Mouse (Mus musculus): ENCODE measurements around the gene Capn6.
A peak's percentile ranks its signal among the peaks of the same experiment; 100 is the strongest.

Gene Capn6

DNA sequence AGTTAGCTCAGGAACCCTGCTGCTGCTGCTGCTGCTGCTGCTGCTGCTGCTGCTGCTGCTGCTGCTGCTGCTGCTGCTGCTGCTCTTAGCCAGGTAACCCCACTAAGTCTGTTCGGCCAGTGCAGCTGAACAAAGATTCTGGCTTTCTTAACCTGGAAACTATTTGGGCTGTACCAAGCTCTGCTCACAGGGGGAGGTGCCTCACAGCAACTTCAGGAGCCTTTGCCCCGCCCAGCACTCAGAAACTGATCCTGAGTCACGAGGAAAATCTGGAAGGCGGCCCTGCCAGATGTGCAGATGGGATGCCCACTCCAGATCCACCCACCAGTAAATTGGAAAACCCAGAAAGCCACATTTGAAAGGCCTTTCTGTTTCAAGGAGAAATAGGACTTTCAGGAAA, at the start of gene Capn6:
Capn6 (minus strand) TSS at position 203 of the 400 bp plus-strand sequence.
- DNase-seq = peak; percentile 26 to 32

- DNase-seq = no peak
Measured at GRCm38 (mm10) chrX:143867129-143867664, 40.0 kb upstream of the Capn6 start.

DNA sequence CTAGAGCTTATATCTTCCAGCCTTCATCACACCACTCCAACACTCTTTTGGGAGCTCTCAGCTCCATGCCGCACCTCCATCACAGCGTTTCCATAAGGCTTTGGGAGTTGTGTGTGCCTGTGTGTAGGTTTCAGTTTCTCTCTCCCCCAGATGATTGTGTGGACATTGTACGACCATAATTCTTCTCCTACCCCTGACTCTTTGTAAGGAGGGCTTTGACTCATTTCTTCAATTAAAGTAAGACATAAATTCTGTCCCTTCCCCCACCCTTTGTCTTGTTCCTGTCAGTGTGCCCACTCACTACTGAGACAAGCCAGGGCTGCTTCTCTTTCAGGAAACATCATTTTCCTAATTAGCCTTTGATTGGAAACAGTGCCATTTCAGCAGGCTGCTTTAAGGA, 24.1 kb upstream of the Capn6 start:
- DNase-seq = no peak

DNA sequence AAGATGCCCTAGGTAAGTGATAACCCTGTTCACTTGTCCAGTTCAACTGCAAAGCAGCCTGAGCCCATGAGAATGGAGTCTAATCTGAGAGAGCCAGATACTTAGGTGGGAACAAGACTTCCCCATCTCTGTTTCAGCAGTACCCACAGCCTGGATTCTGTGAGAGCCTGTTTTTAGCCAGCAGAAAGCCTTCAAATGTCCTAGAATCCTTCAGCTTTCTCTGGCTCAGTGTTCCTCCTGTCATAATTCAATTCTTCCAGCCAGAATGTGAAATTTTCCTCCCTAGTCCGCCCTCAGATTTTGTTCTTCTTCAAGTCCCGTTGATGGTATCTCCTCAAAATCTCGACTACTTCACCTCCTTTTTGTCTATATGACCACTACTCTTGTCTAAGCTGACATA, 22.8 kb upstream of the Capn6 start:
- no peak for DNase-seq

GRCm38 (mm10) chrX:143846637-143847036, 19.4 kb upstream of the Capn6 start:
- DNase-seq = no peak

DNA sequence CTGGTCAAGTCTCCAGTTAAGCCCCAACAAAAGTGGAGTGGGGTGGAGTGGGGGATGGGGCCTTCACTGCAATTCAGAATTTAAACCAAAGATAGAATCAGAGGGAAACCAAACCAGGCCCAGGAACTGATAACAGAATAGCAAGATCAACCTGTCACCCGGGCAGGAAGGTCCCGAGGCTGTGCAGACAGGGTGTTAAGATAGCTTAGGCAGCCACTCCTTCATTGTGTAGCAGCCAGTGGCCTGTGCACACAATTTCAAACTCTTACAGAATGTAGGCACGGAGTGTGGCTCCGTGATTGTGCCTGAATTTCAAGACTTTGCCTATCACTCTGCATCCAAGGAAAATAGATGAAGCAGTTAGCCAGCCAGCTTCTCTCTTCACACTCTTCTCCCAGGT, 693 bp downstream of the Capn6 start:
- DNase-seq = peak in 1 of 2 experiments; percentile 1

DNA sequence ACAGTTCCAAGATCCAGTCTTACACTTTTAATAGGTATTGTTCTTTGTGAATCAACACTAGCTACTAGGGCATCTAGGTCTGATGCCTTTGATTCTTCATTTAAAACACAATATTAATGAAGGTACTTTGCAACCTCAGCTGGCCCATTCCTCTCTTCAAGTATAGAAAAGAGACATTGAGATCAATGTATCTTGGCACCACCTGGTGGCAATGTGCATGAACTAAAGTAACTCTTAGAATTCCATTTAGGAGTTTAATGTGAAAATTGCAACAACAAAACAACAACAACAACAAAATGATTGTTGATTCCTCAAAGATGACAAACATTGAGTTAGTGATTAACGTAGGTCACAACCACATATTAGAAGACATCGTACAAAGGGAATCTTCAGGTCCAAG, 8.3 kb downstream of the Capn6 start:
- peak in 1 of 2 experiments; percentile 17 for DNase-seq

- DNase-seq = no peak
Measured at GRCm38 (mm10) chrX:143815948-143816347, 11.3 kb downstream of the Capn6 start.

- DNase-seq = no peak
Measured at GRCm38 (mm10) chrX:143762556-143762955, 64.7 kb downstream of the Capn6 start.
